Mouse (Mus musculus): ENCODE results near the gene BC029722.

DNA sequence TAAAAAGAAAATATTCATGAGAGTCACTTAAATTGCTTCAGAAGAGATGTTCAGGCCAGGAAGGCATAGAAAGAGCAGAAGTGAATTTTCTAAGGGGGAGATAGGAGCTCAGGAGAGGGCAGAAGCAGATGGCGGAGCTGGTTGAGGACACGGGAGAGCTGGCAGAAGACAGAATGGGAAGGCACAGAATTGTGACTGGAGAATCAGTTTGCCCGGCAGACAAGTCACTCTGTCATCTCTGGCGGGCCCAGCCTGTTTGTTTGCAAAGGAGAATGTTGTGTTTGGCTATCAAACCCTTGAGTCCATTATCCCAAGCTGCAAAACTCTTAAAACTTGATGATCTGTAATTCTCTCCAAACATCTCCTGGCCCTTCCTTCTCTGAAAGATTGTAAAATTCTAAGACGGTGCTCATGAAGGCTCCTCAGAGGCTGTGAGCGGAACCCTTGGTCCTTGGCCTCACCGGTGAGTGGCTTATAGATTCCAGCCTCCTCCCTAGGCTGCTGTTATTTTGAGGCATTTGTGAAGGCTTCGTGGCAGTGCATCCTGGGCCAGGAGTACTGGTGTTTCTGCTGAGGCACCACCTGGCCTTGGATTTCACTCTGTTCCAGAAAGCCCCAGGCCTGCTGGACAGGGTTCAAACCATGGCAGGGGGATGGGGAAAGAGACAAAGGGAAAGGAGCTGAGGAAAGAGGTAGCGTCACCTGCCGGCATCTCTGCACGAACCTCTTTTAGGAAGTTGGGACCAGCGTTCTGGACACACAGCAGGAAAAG lies 24.4 kb downstream of the BC029722 start:
- TF ChIP-seq MAFK (IDR thresholded peaks at IDR 0.05; ENCODE audit: insufficient read depth, low read depth, low read length) (no peak), ZNF384 (IDR thresholded peaks at IDR 0.05; ENCODE audit: low read depth, low read length) (no peak), HCFC1 (IDR thresholded peaks at IDR 0.05; ENCODE audit: borderline replicate concordance, insufficient read depth, low read length) (no peak), CHD2 (IDR thresholded peaks at IDR 0.05; ENCODE audit: low read depth, low read length) (no peak), ZC3H11A (IDR thresholded peaks at IDR 0.05; ENCODE audit: borderline replicate concordance, low read depth, low read length) (no peak)
